Mouse (Mus musculus) kidney, adult 9 months (tissue): ENCODE results near the gene Stmn1.

ENCODE experiments used
- DNase-seq: peaks from one replicate; pipeline ENCODE4 v3.0.0; 2022

The Stmn1 gene

DNA sequence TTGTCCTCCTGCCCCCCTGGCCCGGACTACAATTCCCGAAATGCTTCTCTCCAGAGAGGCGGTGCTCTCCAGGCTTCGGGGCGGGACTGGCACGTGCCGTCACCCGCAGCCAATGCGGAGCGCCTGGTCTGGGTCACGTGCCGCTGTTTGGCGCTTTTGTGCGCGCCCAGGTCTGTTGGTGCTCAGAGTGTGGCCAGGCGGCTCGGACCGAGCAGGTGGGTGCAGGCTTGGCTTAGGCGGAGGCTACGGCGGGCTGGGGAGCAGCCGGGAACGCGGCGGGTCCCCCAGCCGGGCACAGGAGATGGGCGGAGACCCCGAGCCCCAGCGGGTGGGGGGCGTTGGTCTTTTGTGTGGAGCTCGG, at the start of gene Stmn1:
Gene Stmn1, plus strand, starts transcription at position 106 of the 361 bp plus-strand sequence.
- peak; percentile 95 for DNase-seq

DNA sequence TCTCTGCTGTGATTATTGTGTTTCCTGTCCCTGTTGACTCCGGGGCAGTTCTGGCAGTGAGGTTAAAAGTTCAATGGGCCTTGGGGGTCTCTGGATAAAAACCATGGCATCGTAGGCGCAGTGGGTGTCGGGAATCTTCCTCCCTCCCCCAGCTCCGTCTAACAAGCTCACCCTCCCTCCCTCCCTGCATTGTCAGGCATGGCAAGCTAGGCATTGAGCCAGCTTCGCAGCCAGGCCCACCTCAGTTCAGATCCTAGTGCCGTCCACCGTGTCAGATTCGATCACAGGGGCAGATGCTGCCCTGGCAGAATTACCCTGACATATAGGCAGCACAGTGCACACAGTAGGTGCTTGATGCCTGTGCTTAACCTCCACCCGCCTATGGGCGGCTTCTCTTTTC, 46.1 kb upstream of the Stmn1 start:
- no peak for DNase-seq

DNA sequence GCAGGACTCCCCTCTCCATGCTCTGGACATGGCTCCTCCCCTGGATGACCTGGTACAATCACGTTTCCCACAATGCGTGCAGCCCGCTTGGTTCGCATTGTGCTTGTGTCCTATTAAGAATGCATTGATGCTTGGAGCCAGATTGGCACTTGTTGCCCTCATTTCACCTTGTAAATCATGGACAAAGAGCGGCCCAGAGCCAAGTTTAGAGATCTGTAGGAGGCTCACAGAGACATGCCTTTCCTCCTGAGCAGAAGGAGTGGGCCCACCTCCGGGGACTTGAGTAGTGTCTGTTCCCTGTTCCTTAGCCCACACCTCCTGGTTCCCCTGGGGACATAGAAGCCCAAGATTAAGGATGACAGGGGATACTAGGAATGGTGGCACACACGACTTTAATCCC, 44.2 kb upstream of the Stmn1 start:
- DNase-seq = no peak

DNA sequence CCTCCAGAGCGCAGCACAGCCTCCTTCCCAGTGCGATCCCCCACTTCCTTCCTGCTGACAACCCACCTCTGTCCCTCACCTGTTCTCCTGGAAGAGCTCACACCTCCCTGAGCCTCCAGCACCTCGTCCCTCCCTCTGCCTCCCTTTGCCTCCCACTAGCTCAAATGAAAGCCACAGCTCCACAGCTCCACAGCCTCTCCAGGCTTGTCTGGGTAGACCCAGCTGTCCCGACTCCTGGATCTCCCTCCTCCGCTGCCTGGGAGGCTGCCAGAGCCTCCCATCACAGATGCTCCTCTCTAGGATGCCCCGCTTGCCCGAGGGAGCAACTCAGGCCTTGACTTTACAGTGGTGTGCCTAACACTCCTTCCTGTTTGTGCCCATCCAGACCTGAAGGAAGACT, 43.0 kb upstream of the Stmn1 start:
- DNase-seq = no peak

DNA sequence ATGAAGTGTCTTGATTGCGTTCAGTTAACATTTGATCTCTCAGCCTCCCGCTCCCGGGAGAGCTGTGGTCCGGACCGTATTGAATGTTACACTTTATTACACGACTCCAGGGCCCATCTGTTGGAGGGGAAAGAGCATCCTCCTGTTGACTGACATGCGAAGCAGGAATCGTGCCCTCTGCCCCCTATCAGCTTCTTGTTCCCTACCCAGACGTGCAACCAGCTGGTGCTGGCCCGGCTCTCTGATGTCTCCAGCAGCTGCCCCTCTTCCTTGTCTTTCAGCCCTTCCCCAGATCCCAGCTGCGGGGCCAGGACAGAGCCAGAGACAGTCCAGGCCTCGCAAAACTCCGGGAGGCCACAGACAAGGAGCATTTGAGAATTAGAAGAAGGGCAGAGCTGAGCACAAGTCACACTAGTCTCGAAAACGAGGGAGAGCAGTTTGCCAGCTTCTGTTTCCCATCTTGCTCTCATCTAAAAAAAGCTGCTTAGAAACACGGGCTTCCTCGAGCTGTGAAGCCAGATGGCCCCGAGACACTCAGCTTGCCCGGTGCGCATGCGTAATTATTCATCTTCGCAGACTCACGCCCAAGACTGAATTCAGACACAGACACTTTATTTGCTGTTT, 37.6 kb upstream of the Stmn1 start:
- peak; percentile 22 for DNase-seq

DNA sequence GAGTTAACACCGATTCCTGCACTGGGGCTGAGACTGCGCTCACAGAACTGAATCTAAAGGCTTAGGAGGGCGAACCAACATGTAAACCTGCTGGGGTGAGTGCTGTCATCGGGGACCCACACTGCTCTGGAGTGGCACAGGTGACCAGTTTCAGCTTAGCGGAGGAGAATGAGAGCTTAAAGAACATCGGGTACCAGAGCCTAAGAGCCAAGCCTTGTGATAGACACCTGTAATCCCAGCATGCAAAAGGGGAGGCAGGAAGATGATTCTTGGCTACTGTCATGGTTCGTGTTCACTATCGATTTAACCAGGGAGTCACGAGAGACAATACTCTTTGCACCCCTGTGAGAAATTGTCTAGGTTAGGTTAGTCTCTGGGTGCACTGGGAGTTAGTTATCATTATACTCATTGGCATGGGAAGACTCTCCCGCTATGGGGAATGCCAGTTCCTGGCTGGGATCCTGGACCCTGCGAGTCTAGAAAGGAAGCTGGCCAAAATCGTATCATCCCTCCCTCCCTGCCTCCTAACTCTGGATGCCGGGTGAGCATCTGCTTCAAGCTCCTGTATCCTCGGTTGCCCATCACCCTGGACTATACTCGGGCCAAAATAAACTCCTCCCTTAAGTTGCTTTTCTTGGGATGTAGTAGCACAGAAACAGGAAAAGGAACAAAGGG, 35.3 kb upstream of the Stmn1 start:
- DNase-seq = no peak

DNA sequence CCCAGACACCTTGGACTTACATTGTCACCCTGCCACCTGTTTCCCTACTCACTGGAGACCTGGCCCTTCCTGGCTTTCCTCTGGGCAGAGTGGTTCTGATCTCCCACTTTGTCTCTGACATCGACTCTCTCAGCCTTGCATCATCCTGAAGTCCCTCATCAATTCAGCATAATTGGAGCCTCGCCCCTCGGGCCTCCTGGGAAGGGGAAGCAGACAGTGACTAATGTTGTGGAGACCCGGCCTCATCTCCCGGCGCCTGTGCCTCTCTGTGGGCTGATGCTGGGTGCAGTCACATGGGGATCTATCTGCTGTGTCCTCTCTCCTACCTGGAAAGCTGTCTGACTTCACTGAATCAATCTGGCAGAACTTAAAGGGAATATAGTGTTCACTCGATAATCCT, 31.9 kb upstream of the Stmn1 start:
- no peak for DNase-seq

DNA sequence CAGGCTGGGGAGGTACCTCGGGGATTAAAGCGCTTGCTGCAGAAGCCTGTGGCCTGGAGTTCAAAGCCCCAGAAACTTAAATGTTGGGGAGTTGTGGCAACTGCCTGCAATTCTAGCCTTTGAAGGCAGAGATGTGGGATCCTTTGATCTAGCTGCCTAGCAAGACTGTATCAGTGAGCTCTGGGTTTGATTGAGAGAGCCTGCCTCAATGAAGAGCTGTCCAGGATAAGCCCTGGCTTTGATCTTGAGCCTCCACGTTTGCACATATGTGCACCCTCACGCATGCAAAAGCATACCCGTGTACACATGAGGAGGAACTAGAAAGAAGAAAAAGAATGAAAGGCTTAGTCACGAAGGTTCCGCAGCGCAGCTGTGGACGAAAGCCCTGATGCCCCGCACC, 31.5 kb upstream of the Stmn1 start:
- no peak for DNase-seq

DNA sequence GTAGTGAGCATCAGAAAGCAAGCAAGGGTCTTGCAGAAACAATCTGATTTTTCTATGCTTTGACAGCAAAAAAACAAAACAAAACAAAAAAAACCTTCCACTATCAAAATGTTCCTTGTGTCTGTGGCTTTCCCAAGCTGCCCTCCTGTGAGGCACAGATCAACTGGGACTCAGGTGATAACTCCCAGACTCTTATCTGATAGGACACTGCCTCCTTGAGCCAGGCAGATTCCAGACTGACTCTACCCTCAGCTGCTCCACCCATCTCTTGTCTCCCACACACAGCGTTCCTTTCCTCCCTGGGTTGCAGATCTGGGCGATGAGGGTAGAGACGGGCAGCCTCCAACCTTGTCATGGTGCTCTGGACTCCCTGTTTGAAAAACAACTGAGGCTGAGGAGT, 29.0 kb upstream of the Stmn1 start:
- DNase-seq = no peak

DNA sequence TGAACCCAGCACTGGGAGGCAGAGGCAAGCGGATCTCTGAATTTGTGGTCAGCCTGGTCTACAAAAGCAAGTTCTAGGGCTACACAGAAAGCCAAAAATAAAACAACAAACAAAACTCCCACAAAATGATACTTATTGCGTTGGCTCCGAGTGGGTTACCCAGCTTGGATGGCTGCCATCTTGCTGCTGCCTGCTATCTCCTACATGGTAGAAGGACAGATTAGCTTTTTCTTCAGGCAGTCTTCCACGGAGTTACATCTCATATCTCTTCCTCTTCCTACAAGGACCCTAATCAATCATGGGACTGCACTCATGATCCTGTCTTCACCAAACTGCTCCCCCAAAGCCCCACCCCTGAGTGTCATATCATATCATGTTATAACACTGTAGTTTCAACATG, 28.2 kb upstream of the Stmn1 start:
- DNase-seq = no peak

DNA sequence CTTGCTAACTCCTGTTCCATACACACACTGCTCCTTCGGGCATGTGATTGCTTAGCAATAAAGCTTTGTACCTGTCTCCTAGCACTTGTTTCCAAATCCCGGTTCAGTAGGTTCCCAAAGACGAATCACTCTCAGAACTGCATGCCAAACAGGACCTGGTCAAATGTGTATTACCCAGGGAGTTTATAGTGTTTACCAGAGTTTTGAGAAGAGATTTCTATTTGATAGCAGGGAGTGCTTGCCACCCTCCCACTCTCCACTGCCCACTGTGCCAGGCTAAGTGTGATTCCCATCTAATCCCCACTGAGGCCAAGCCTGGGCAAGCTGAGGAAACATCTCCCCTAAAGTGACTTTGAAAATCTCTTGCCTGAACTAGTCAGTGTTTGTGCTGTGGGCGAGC, 25.9 kb upstream of the Stmn1 start:
- DNase-seq = no peak

DNA sequence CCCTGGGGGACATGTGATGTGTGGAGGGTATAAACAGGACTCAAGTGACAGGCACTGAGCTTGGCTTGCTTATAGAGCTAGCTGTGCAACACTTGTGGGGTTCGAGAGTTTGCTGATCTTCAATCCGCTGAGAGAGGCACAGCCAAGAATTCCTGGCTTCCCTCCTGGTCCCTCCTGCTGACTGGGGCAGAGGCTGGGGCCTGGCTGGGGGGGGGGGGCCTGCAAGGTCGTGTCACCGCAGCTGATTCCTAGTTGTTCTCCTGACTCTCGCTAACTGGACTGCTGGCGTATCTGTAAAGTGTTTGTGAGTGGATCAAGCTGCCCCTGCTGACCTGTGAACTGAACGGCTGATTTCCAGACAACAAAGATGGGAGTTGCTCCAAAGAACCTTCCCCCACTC, 24.5 kb upstream of the Stmn1 start:
- DNase-seq = no peak

DNA sequence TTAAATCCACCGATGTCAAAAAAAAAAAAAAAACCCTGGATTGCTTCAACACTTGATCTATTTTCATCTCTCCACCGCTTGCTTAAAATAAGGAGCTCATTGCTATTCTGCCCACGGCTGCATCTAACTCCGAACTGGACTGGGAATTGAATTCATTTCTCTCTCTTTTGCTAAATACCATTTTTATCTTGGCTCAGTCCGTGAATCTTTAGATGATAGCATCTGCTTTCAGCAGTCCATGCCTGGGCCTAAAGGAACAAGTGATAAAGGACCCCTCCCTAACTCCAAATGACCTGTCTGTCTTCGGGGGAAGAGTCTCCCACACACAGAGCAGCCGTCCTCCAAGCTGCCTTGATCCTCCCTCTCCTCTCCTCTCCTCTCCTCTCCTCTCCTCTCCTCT, 23.2 kb upstream of the Stmn1 start:
- no peak for DNase-seq

DNA sequence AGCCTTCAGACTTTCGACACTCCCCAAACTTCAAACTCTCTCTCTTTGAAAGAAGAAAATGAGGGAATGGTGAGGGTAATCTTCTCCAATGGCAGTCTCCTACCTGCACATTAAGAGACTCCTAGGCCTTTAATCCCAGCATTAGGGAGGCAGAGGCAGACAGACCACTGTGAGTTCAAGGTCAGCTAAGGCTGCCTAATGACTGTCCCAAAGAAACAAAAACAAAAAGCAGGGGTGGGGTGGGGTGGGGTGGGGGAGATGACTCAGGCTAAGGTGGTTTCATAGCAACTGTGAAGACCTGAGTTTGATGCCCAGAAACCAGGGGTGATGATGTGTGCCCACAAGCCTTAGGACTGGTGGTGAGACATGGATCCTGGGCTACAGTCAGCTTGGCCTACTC, 22.6 kb upstream of the Stmn1 start:
- no peak for DNase-seq

DNA sequence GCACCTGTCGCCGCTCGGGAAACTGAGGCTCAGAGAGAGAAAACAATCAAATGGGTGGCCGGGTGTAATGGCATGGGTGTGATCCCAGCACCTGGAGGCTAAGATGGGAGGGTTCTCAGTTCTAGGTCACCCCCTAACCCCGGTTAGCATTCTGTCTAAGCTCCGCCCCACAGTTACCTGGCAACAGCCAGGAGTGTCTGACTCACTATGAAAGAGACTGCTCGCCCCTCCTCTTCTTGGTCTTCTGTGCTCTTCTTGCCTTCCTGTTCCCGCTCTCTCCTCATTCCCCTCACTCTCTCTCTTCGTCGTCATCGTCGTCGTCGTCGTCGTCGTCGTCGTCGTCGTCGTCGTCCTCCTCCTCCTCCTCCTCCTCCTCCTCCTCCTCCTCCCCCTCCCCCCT, 20.2 kb upstream of the Stmn1 start:
- DNase-seq = no peak

DNA sequence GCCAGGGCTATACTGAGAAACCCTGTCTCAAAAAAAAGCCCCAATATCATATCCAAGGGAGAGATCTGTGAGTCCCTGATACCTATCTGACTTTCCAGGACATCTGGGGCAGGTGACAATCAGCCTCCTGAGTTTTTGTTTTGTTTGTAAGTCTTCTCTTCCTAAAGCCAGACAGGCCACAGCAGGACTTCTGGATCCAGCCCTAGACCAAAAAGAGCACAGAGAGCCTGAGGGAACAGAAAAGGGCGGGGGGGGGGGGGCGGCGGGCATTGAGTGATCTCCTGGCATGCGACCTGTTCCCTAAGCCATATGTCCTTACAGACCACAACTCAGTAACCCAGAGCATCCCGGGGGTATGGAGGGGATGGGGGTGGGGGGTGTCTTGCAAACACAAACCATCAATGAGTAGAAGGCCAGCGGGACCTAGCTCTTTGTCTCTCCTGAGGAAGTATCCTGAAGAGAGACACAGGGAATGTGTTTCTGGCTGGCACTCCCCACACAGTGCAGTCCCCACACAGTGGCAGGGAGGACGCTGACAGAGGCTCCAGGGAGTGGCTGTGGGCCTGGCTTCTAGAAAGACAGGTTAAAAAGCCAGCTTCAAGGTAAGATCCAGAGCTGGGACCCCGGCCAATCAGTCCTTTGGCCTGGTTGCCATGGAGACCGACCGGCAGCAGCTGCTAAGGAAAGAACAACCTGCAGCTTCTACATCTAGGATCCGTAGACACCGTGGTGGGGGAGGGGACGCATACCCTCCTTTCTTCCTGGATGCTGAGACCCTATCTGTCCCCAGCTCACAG, 18.3 kb upstream of the Stmn1 start:
- DNase-seq = peak; percentile 33

DNA sequence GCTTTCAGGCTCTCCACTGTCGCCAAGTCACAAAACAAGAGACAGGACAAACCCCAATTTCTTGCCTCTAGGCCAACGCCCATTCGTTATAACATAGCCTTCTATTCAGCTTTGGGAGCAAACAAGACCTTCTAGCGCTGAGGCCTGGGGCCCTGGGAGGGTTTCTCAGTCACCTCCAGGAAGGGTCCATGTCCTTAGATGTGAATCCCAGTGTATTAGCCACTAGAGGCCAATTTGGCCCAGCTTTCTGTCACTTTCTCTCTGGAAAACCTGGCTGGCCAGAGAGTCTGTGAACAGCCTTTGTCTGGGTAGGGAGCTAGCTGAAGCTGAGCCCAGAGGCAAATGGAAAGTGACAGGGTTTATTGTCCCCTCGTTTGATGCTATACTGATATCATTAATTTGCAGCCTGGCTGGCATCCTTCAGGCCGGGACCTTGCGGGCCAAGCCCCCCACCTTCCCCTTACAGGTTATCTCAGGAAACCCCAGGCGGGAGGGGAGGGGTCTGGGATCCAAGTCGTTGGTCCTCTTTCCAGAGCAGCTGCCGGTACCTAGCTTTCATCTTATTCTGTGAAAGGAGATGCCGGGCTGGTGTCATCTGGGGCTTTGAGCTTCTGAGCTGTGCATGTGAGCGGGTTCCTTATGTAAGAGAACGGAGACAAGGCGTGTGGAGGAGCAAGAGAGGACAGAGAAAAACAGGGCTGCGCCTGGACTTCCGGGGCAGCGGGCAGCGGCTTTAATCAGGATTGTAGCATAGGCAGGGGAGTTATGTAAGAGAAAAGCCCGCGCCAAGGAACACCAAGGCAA, 17.5 kb upstream of the Stmn1 start:
- DNase-seq = peak; percentile 88

DNA sequence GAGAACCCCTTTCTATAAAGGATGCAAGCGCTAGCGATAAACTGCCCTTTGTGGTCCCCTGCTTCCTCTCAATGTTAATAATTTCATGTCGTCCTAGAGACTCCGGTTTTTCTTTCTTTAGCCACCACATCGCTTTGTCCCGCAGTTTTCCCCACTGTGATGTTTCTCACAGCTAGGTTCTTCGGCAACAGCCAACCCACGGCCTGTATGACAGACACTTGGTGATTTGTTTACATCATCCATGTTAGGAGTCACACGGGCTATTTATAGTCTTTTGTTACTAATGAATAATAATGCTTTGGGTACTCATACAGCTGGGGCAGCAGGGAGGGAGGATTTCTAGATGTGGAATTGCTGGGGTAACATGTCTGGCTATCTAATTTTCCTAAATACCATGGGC, 16.6 kb upstream of the Stmn1 start:
- no peak for DNase-seq

DNA sequence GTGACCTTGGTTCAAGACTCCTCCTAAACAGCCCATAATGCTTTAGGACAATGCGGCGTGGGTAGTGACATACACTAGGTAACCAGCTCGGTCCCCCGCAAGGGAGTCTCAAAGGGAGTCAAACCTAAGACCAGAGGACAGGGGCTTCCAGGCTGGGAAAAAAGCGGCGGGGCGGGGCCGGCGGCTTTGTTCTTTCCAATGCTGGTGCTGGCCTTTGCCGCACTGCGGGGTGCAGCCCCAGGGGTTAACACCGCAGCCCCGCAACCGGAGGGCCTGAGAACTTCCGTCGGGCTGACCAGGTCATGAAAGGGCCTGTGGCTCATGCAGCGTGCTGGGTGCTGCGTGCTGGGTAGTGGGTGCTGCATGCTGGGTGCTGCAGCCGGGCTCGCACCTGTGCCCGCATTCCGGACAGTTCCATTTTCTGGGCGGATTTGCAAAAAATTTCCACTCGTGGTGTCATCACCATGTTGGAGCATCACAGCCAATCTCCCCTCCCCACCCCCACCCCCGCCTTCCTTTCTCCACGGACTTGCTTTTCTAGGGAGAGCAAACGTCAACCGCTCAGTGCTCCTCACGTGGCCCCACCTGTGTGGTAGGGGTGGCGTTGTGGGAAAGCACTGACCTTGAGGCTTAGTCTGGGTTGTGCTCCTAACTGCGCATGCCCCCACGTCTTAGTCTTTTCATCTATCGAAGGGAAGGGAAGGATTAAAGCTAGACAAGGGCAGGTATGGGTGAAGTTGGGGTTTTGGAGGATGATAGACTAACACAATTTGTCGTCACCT, 14.3 kb upstream of the Stmn1 start:
- DNase-seq = peak; percentile 69

DNA sequence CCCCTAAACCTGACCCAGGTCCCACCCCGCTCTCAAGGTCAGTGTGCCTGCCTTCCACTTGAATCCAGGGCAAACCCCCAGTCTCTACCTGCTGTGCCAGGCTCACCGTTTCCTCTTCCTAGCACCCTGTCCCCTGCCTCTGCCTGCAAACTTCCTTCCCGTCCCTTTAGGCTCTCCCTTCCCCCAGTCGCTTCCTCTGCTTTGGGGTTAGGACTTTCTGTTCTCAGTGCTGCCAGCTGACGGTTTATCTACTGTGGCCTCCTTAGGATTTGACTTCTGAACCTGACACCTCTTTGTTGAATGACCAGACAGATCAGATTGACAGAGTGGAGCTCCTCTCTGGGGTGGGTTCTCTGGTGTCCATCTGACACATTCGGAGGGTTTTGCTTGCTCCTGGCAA, 12.8 kb upstream of the Stmn1 start:
- peak; percentile 81 for DNase-seq

DNA sequence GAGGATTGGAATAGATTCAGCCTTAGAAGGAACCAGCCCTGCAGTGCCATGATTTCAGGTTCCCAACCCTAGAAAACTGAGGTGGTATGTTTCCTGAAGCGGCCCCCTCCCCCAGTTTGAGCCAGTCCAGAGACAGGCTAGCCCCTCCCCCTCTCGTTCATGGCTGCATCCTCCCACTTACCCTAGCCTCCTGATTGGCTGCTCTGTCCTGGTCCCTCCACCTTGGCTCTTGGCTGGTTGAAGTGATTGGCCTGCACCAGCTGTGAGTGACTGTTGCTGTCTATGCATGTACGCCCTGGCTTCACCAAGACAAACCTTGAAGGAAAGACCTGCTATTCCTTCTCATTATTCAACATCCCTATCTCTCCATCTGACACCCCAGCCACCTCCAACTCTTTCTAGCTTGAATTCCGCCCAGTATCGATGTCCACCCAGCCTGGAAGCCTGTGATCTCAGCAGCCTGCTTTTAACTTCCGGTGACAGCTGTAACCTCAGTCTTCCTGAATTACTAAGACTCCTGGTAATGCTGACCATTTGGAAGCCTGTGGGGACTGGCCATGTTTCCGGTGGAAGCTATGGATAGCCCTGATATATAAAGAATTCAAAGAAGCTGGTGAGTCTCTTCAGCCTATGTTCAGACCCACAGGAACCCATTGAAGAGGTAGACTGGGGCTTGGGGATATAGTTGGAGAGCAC, 10.8 kb upstream of the Stmn1 start:
- DNase-seq = no peak

DNA sequence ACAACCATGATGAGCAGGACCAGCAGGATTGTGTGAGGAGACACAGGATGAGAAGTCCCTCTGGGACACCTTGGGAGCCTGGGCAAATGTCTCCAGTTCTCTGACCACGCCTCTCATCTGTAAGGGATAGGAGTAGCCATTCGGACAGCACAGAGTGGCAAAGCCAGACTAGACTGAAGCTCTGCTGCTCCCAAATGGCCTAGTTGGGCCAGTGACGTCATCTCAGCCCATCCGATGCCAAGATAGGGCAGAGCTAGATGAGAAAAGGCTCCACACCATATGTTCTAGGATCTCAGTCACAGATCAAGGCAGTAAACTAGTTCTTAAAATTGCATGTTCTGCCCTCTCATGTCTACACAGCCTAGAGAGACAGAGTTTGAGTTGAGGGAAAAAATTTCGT, 9.3 kb upstream of the Stmn1 start:
- DNase-seq = no peak
